Mouse (Mus musculus) myocyte (in vitro differentiated cells): Measurements from ENCODE around the gene Hist2h3b.
A peak's percentile ranks its signal among the peaks of the same experiment; 100 is the strongest.

Experiments used
- E2F4 ChIP-seq: IDR thresholded peaks from one replicate; pipeline ENCODE4 v1.6.1; 2011; ENCODE audit warnings: mild to moderate bottlenecking, control low read depth, moderate library complexity; ENCODE audit not compliant: insufficient read depth
- POLR2A ChIP-seq: IDR thresholded peaks from one replicate; pipeline ENCODE4 v1.6.1; 2011; ENCODE audit warnings: low read depth, mild to moderate bottlenecking, control low read depth, moderate library complexity; ENCODE audit not compliant: insufficient read length
- POLR2AphosphoS2 ChIP-seq: IDR thresholded peaks from one replicate; pipeline ENCODE4 v1.6.1; 2011; ENCODE audit warnings: low read depth, control low read depth; ENCODE audit not compliant: insufficient read length
- REST ChIP-seq: IDR thresholded peaks from one replicate; pipeline ENCODE4 v1.6.1; 2011; ENCODE audit warnings: mild to moderate bottlenecking, control low read depth, moderate library complexity; ENCODE audit not compliant: insufficient read depth, insufficient read length

- peak; percentile 99 for TF ChIP-seq POLR2AphosphoS2
- no peak for TF ChIP-seq REST
- no peak for TF ChIP-seq E2F4
- peak; percentile 89 for TF ChIP-seq POLR2A
Measured at GRCm38 (mm10) chr3:96269511-96270474, 1.3 kb downstream of the Hist2h3b start, which contains the start of gene Hist2h2bb.
